Mouse (Mus musculus): ENCODE measurements around the gene Ebf1.

DNA sequence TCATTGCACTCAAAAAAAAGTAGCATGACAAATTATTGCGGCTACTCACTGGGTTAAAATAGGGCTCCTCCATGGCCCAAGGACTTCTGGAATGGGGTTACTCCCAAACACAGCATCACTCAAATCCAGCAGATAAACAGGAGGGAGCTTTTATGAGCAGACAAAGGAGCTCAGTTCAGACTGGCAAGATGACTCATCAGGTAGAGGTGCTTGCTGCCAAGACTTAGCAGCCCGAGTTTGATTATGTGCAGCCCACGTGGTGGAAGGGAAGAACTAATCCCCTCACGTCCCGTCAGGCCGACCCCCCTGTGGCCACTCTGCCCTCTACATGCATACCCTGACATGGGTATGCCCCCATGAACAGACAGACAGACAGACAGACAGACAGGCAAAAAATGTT, 285.0 kb downstream of the Ebf1 start:
- TF ChIP-seq POLR2A (IDR thresholded peaks at IDR 0.05; ENCODE audit: insufficient read depth, low read depth, low read length) (no peak), CTCF (IDR thresholded peaks at IDR 0.05; ENCODE audit: insufficient read depth, low read depth, low read length) (no peak)

Data from olfactory bulb, adult 2 months (tissue).